Mouse (Mus musculus) thymus, postnatal 10 days (tissue): ENCODE data around the gene Ube2k.

Experiments used
- DNase-seq, 2 experiments: peaks; one replicate each; pipeline ENCODE4 v3.0.0; 2021; ENCODE audit warnings: low spot score in 2 of 2

Ube2k gene

GRCm38 (mm10) chr5:65537420-65538071 lies 513 bp downstream of the Ube2k start:
- DNase-seq = peak in 1 of 2 experiments; percentile 33

GRCm38 (mm10) chr5:65538121-65538520 lies 1.1 kb downstream of the Ube2k start:
- DNase-seq = no peak

GRCm38 (mm10) chr5:65538829-65539228 lies 1.8 kb downstream of the Ube2k start:
- DNase-seq = no peak

GRCm38 (mm10) chr5:65539786-65540185 lies 2.8 kb downstream of the Ube2k start:
- no peak for DNase-seq

GRCm38 (mm10) chr5:65541889-65542288 lies 4.9 kb downstream of the Ube2k start:
- DNase-seq = no peak

- no peak for DNase-seq
Measured at GRCm38 (mm10) chr5:65543491-65543890, 6.5 kb downstream of the Ube2k start.

GRCm38 (mm10) chr5:65544616-65545015 lies 7.6 kb downstream of the Ube2k start:
- DNase-seq = no peak

GRCm38 (mm10) chr5:65549677-65550076 lies 12.6 kb downstream of the Ube2k start:
- no peak for DNase-seq

- no peak for DNase-seq
Measured at GRCm38 (mm10) chr5:65557109-65557508, 20.1 kb downstream of the Ube2k start.

- no peak for DNase-seq
Measured at GRCm38 (mm10) chr5:65561125-65561893, 24.3 kb downstream of the Ube2k start.

- no peak for DNase-seq
Measured at GRCm38 (mm10) chr5:65565486-65565885, 28.5 kb downstream of the Ube2k start.

GRCm38 (mm10) chr5:65574876-65575275 lies 37.8 kb downstream of the Ube2k start:
- no peak for DNase-seq

GRCm38 (mm10) chr5:65575896-65576295 lies 38.9 kb downstream of the Ube2k start:
- no peak for DNase-seq

- DNase-seq = no peak
Measured at GRCm38 (mm10) chr5:65578545-65578944, 41.5 kb downstream of the Ube2k start.

- no peak for DNase-seq
Measured at GRCm38 (mm10) chr5:65586291-65586690, 49.3 kb downstream of the Ube2k start.

GRCm38 (mm10) chr5:65590199-65590598 lies 53.2 kb downstream of the Ube2k start:
- no peak for DNase-seq

- DNase-seq = no peak
Measured at GRCm38 (mm10) chr5:65592421-65592820, 55.4 kb downstream of the Ube2k start.

- no peak for DNase-seq
Measured at GRCm38 (mm10) chr5:65599681-65600080, 62.6 kb downstream of the Ube2k start.

GRCm38 (mm10) chr5:65606820-65607219 lies 69.8 kb downstream of the Ube2k start:
- DNase-seq = no peak

- DNase-seq = no peak
Measured at GRCm38 (mm10) chr5:65609769-65610168, 72.7 kb downstream of the Ube2k start.

- DNase-seq = no peak
Measured at GRCm38 (mm10) chr5:65610541-65610940, 73.5 kb downstream of the Ube2k start.

GRCm38 (mm10) chr5:65613152-65613924 lies 76.3 kb downstream of the Ube2k start:
- no peak for DNase-seq

GRCm38 (mm10) chr5:65624340-65624739 lies 87.3 kb downstream of the Ube2k start:
- no peak for DNase-seq
